Mouse (Mus musculus) cerebellum, postnatal 10 days (tissue): ENCODE results near the gene 4930442H23Rik.
A peak's percentile ranks its signal among the peaks of the same experiment; 100 is the strongest.
"Not testable (repeated sequence)": the region's sequence is repeated elsewhere in the genome, so short reads cannot be mapped to it uniquely, and the experiment has no call there.

Experiments used
- DNase-seq, 2 experiments: peaks; one replicate each; pipeline ENCODE4 v3.0.0; 2021; ENCODE audit warnings: mixed read lengths in 2 of 2

Gene 4930442H23Rik

DNA sequence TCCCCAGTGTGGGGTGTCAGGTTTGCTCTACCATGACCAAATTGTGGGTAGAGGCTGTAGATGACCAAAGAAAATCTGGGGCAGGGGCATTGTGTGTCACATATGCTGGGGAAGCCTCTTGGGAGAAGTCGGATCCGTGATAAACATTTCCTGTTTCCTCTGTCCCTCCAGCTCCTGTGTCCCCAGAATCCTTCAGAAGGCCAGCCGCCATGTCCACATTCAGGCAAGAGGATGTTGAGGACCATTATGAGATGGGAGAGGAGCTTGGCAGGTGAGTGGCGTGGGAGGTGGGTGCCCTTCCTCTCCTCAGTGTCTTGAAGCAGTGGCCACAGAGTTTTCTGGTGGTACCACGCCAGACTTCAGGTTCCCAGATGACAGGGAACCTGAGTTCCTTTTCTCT lies at the start of gene 4930442H23Rik:
Gene 4930442H23Rik, minus strand, starts transcription at position 45 of the 400 bp plus-strand sequence.
- no peak for DNase-seq

GRCm38 (mm10) chr10:81233226-81233585 lies 49.6 kb upstream of the 4930442H23Rik start:
- no peak for DNase-seq

DNA sequence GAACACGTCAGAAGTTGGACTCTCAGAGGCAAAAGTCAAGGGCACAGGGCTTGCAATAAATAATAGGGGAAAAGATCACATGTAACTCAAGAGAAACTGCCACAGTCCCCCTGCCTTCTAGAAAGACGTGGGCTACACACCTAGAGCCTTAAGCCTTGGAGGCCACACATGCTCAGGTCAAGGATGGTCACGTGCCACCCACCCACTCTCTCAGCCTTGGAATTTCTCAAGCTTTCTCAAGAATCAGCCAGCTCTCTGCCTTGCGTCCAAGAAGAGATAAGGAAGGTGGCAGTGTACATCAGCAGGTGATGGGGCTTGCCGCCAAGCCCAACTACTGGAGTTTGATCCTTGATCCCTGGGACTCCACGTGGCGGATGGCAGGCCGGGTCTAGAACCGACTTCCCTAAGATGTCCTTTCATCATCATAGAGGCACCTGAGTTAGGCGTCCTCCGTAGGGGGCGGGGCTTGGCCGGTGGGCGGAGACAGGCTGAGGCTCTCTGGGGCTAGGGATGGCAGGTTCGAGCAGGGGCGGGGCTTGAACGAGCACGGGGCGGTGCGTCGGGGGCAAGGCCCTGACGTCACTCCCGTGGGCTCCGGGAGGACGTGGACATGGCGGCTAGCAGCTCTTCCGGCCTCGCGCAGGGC lies 49.1 kb upstream of the 4930442H23Rik start, which contains the start of gene Zfr2:
Gene Zfr2, plus strand, starts transcription at position 576 of the 646 bp plus-strand sequence.
- peak; percentile 98 for DNase-seq

- DNase-seq, result peak in 1 of 2 experiments; percentile 19
Measured at GRCm38 (mm10) chr10:81231436-81231835, 47.8 kb upstream of the 4930442H23Rik start.

DNA sequence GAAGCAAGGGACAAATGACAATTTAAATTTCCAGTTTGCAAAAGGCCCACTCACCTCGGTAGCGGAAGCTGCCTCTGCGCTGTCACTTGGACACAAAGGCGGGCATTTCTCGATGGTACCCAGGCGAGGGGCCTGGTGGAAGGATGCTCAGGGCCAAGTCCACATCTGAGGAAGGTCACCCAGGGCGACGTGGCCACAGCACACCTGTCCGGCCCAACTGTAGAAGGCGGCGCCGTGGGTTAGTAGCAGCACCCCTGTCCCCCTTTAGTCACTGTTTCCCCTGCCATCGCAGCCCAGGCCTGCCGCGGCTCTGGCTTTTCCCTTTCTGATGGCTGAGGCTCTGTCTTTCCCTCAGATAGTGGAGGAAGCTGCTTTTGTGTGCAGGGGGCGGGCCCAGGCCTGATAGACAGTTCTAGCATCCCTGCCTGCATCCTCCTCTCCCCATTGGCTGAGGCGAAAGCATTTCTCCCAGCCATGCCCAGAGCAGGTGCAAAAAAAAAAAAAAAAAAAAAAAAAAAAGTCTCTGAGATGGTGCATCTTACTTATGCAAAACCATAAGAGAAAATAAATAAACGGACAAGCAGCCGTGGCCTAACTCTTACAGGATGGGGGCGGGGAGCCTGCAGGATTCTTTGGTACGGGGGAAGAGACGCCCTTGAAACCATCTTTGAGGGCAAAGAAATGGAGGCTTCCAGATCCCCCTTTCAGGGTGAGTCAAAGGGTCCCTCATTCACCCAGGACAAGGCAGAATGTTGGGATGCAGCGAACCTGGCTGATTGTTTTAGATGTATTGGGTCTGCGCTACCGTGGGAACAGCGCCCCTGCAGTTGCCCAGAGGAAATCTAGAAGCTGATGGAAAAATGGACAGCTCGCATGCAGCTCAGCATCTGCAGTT lies 47.0 kb upstream of the 4930442H23Rik start, which contains the start of gene Atcay:
Gene Atcay, minus strand, starts transcription at position 396 of the 895 bp plus-strand sequence.
- DNase-seq, result peak; percentile 88 to 90

DNA sequence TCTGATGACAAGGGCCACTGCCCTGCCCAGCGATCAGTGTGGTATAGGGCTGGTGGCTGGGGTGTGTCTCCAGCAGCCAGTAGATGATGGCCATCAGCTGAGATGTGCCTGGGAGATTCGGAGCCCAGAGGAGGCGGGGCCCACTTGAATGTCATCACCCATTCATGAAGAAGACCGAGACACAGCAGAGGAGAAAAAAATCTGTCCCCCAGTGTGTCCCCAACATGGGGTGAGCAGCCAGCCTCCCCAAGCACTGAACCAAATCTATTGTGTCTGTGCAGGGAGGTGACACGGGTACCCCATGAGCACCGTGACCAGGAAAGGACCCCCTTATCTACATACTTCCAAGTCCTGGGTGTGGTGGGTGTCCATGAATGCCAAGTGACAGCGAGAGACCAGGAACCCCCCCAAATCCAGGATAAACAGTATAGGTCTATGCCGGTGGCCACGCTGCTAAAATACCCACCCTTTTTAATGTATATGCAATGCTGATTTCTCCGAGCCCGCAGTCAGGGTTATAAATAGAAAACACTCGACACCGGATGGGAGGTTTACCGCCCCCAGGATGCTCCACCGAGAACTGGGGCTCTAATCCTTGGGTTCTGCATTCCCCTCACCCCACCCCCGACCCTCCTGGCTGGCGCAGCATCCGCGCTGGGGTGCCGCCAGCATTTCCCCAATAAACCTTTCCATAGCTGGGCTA lies 46.2 kb upstream of the 4930442H23Rik start:
- DNase-seq, result peak; percentile 58 to 62

DNA sequence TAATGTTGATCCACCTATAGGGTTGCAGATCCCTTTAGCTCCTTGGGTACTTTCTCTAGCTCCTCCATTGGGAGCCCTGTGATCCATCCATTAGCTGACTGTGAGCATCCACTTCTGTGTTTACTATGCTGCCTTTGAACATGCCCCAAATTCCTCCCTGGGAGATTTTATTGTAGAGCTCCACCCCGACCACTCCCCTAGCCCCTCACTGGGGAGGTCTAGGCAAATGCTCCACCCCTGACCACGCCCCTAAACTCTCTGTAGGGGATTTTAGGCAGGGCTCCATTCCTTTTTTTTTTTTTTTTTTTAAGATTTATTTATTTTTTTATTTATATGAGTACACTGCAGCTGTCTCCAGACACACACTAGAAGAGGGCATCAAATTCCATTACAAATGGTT lies 40.1 kb upstream of the 4930442H23Rik start:
- DNase-seq, result not testable (repeated sequence)

- peak in 1 of 2 experiments; percentile 18 for DNase-seq
Measured at GRCm38 (mm10) chr10:81221402-81222015, 37.9 kb upstream of the 4930442H23Rik start.

- DNase-seq, result peak; percentile 77 to 87
Measured at GRCm38 (mm10) chr10:81217964-81218363, 34.3 kb upstream of the 4930442H23Rik start.

DNA sequence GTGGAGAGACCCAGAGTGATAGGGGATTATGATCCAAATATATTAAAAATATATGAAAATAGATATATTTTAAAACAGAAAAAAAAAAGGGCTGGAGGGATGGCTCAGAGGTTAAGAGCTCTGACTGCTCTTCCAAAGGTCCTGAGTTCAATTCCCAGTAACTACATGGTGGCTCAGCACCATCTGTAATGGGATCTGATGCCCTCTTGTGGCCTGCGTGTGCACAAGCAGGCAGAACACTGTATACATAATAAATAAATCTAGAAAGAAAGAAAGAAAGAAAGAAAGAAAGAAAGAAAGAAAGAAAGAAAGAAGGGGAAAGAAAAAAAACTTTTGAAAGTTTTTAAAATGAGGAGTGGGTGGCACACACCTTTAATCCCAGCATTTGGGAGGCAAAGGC lies 33.6 kb upstream of the 4930442H23Rik start:
- peak; percentile 52 to 58 for DNase-seq

DNA sequence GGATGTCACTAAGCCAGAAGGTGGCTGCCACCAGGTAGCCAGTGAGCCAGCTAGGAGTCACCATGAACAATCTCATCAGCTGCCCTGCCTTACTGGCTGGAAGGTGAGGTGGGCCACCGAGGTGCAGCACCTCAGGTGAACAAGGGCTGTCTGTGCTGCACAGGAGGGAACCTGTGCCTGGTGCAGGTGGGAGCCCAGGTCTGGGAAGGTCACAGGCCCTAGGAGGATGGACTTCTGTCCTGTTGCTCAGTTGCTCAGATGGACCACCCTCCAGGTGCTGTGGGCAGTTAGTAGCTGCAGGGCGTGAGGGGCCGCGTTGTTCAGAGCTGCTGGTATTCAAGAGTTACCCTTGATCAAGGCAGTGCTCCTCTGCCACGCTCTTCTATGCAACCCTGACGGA lies 33.2 kb upstream of the 4930442H23Rik start:
- no peak for DNase-seq

- DNase-seq, result no peak
Measured at GRCm38 (mm10) chr10:81216260-81216659, 32.6 kb upstream of the 4930442H23Rik start.

DNA sequence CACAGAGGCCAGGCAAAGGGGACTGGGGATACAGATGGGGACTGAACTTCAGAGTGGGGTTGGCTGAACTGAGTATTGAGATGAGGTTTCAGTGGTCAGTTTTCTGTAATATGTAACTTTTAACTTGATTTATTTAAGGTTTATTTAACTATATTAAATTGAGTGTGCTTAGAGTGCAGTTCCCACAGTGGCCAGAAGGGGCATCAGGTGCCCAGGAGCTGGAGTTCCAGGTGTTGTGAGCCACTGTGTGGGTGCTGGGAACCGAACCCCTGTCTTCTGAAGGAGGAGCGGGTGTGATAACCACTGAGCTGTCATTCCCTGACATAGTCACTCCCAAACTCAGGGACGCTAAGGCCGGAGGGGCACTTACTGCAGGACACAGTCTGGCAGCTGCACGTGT lies 26.5 kb upstream of the 4930442H23Rik start:
- DNase-seq, result no peak

- DNase-seq, result peak in 1 of 2 experiments; percentile 39
Measured at GRCm38 (mm10) chr10:81204137-81204536, 20.5 kb upstream of the 4930442H23Rik start.

DNA sequence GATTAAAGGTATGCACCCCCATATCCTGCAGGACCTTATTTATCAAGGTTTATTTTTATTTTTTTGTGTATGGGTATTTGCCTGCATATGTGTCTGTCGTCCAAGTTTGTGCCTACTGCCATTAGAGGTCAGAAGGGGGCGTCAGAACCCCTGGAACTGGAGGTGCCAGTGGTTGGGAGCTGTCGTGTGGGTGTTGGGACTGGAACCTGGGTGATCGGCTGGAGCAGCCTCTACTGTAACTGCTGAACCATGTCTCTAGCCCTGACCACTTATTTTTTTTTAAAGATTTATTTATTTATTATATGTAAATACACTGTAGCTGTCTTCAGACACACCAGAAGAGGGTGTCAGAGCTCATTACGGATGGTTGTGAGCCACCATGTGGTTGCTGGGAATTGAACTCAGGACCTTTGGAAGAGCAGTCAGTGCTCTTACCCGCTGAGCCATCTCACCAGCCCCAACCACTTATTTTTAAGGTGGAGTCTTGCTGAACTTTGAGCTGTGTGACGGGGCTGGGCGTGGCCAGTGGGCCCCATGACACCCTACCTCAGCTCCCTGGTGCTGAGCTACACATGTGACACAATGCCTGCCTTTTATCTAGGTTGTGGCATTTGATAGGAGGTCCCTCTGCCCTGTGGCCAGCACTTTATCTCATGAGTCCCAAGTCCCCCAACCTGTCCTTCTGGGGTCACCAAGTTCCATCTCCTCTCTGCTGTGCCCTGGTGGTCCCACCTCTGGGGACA lies 19.5 kb upstream of the 4930442H23Rik start:
- DNase-seq, result no peak

- DNase-seq, result no peak
Measured at GRCm38 (mm10) chr10:81201807-81202758, 18.4 kb upstream of the 4930442H23Rik start, which contains the start of gene Nmrk2. Gene Nmrk2 (minus strand): TSS chr10:81202051.

- DNase-seq, result no peak
Measured at GRCm38 (mm10) chr10:81200605-81201287, 17.1 kb upstream of the 4930442H23Rik start.

DNA sequence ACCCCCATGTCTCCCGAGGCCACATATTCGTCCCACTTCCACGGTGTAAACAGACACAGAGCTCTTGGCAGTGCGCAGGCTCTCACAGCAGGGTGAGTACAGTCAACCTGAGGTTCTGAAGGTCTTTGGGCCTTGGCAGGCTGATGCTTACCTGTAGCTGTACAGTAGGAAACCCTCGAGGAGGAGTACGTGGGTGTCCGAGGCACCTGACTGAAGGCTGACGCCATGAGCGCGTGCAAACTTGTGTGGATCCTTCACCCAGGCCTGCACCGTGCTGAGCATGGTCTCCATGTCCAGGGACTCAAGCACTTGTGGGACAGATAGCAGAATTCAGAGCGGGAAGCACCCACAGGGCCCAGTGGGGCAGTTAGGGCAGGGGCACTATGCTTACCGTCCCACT lies 16.5 kb upstream of the 4930442H23Rik start:
- no peak for DNase-seq

- DNase-seq, result no peak
Measured at GRCm38 (mm10) chr10:81198990-81199389, 15.3 kb upstream of the 4930442H23Rik start.

GRCm38 (mm10) chr10:81198230-81198629 lies 14.6 kb upstream of the 4930442H23Rik start:
- DNase-seq, result peak; percentile 81 to 87
